Mouse (Mus musculus): Measurements from ENCODE around the gene Mboat2.

Mboat2 gene

GRCm38 (mm10) chr12:24830766-24831152 lies at the start of gene Mboat2:
Mboat2 (plus strand) TSS chr12:24830879.
- no peak for DNase-seq (ENCODE audit: extremely low read depth, low read depth)

GRCm38 (mm10) chr12:24783735-24784134 lies 46.9 kb upstream of the Mboat2 start:
- no peak for DNase-seq (ENCODE audit: extremely low read depth, low read depth)

- DNase-seq (ENCODE audit: extremely low read depth, low read depth): no peak
Observed at GRCm38 (mm10) chr12:24785882-24786281, 44.8 kb upstream of the Mboat2 start.

GRCm38 (mm10) chr12:24786316-24786715 lies 44.4 kb upstream of the Mboat2 start:
- no peak for DNase-seq (ENCODE audit: extremely low read depth, low read depth)

GRCm38 (mm10) chr12:24789659-24790058 lies 41.0 kb upstream of the Mboat2 start:
- DNase-seq (ENCODE audit: extremely low read depth, low read depth): no peak

- no peak for DNase-seq (ENCODE audit: extremely low read depth, low read depth)
Observed at GRCm38 (mm10) chr12:24811230-24811629, 19.4 kb upstream of the Mboat2 start.

GRCm38 (mm10) chr12:24811906-24812305 lies 18.8 kb upstream of the Mboat2 start:
- DNase-seq (ENCODE audit: extremely low read depth, low read depth): no peak

GRCm38 (mm10) chr12:24822831-24823230 lies 7.8 kb upstream of the Mboat2 start:
- DNase-seq (ENCODE audit: extremely low read depth, low read depth): no peak

- DNase-seq (ENCODE audit: extremely low read depth, low read depth): no peak
Observed at GRCm38 (mm10) chr12:24823636-24824354, 6.9 kb upstream of the Mboat2 start.

- no peak for DNase-seq (ENCODE audit: extremely low read depth, low read depth)
Observed at GRCm38 (mm10) chr12:24830086-24830485, 593 bp upstream of the Mboat2 start.

- peak; percentile 54 for DNase-seq (ENCODE audit: extremely low read depth, low read depth)
Observed at GRCm38 (mm10) chr12:24831153-24831963, 679 bp downstream of the Mboat2 start.

- no peak for DNase-seq (ENCODE audit: extremely low read depth, low read depth)
Observed at GRCm38 (mm10) chr12:24831964-24832427, 1.3 kb downstream of the Mboat2 start.

GRCm38 (mm10) chr12:24832438-24832837 lies 1.8 kb downstream of the Mboat2 start:
- no peak for DNase-seq (ENCODE audit: extremely low read depth, low read depth)

- DNase-seq (ENCODE audit: extremely low read depth, low read depth): no peak
Observed at GRCm38 (mm10) chr12:24837947-24838346, 7.3 kb downstream of the Mboat2 start.

- no peak for DNase-seq (ENCODE audit: extremely low read depth, low read depth)
Observed at GRCm38 (mm10) chr12:24841115-24841879, 10.6 kb downstream of the Mboat2 start.

GRCm38 (mm10) chr12:24842299-24842910 lies 11.7 kb downstream of the Mboat2 start:
- DNase-seq (ENCODE audit: extremely low read depth, low read depth): no peak

GRCm38 (mm10) chr12:24843395-24844072 lies 12.9 kb downstream of the Mboat2 start:
- DNase-seq (ENCODE audit: extremely low read depth, low read depth): no peak

- no peak for DNase-seq (ENCODE audit: extremely low read depth, low read depth)
Observed at GRCm38 (mm10) chr12:24845344-24845743, 14.7 kb downstream of the Mboat2 start.

GRCm38 (mm10) chr12:24848107-24848506 lies 17.4 kb downstream of the Mboat2 start:
- DNase-seq (ENCODE audit: extremely low read depth, low read depth): no peak

- no peak for DNase-seq (ENCODE audit: extremely low read depth, low read depth)
Observed at GRCm38 (mm10) chr12:24857354-24857753, 26.7 kb downstream of the Mboat2 start.

- no peak for DNase-seq (ENCODE audit: extremely low read depth, low read depth)
Observed at GRCm38 (mm10) chr12:24859357-24859756, 28.7 kb downstream of the Mboat2 start.

Measured in MEL-GATA-1-ER (cell line).